Mouse (Mus musculus): Measurements from ENCODE around the gene Banp.

DNA sequence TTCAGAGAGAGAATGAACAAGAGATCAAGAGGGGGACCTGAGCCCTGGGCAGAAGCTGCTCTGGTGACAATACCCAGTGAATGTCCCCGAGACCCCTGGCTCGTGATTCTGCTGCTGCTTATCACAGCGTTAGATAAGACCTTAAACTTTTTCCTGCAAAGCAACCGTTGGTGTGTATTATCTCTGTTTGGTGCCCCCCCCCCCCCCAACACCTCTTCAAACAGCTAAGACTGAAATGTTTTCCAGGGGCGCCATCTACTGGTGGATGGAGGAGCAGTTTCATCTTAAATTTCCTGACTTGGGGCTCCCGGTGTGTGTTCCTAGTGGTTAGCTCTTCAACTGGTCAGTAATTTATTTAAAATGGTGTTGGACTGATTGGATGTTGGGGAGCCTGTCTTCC, 39.9 kb upstream of the Banp start:
- TF ChIP-seq CTCF (IDR thresholded peaks at IDR 0.05; ENCODE audit: low read depth, low read length) (peak; percentile 34; the same call in 1 of the 2 replicates), GATA1 (IDR thresholded peaks at IDR 0.05; ENCODE audit: borderline replicate concordance, low read length) (no peak), TAL1 (conservative IDR thresholded peaks at IDR 0.05; ENCODE audit: low read depth, low read length) (no peak), POLR2AphosphoS5 (IDR thresholded peaks at IDR 0.05; ENCODE audit: insufficient replicate concordance, low read depth, low read length) (no peak), GATA2 (IDR thresholded peaks at IDR 0.05; ENCODE audit: borderline replicate concordance, low read depth, low read length) (no peak)
